Mouse (Mus musculus): ENCODE measurements around the gene Zswim7.

Zswim7 gene

GRCm38 (mm10) chr11:62253380-62253779 lies 27.8 kb downstream of the Zswim7 start:
- no peak for DNase-seq (ENCODE audit: low spot score)

- no peak for DNase-seq (ENCODE audit: low spot score)
These were observed 30.1 kb downstream of the Zswim7 start for GRCm38 (mm10) chr11:62251047-62251446.

GRCm38 (mm10) chr11:62249266-62250037 lies 31.7 kb downstream of the Zswim7 start:
- DNase-seq (ENCODE audit: low spot score) = peak; percentile 21

GRCm38 (mm10) chr11:62248401-62249244 lies 32.6 kb downstream of the Zswim7 start, which contains the start of gene Adora2b:
Gene Adora2b (plus strand): TSS chr11:62248984.
- DNase-seq (ENCODE audit: low spot score) = peak; percentile 27

- DNase-seq (ENCODE audit: low spot score) = no peak
These were observed 33.3 kb downstream of the Zswim7 start for GRCm38 (mm10) chr11:62247759-62248400.

- no peak for DNase-seq (ENCODE audit: low spot score)
These were observed 36.7 kb downstream of the Zswim7 start for GRCm38 (mm10) chr11:62244471-62244870.

- no peak for DNase-seq (ENCODE audit: low spot score)
These were observed 37.3 kb downstream of the Zswim7 start for GRCm38 (mm10) chr11:62243871-62244270.

GRCm38 (mm10) chr11:62240631-62241261 lies 40.4 kb downstream of the Zswim7 start:
- DNase-seq (ENCODE audit: low spot score) = no peak

GRCm38 (mm10) chr11:62224797-62225196 lies 56.4 kb downstream of the Zswim7 start:
- no peak for DNase-seq (ENCODE audit: low spot score)

GRCm38 (mm10) chr11:62223962-62224361 lies 57.2 kb downstream of the Zswim7 start:
- DNase-seq (ENCODE audit: low spot score) = no peak

GRCm38 (mm10) chr11:62223416-62223815 lies 57.8 kb downstream of the Zswim7 start:
- no peak for DNase-seq (ENCODE audit: low spot score)

GRCm38 (mm10) chr11:62220756-62221510 lies 60.2 kb downstream of the Zswim7 start:
- DNase-seq (ENCODE audit: low spot score) = peak; percentile 14

- DNase-seq (ENCODE audit: low spot score) = no peak
These were observed 63.4 kb downstream of the Zswim7 start for GRCm38 (mm10) chr11:62217751-62218150.

Measured in layer of hippocampus, adult 11-12 months (tissue).